Mouse (Mus musculus): Measurements from ENCODE around the gene Pcsk5. TPM values are rescaled to one million over a fixed set of nuclear protein-coding genes. Genes with fewer than 3 reads are reported as not detected.
"Not testable (repeated sequence)": the region's sequence is repeated elsewhere in the genome, so short reads cannot be mapped to it uniquely, and the experiment has no call there.

The Pcsk5 gene
- total RNA-seq, 2 experiments from 2014 or later, result 4.4 to 4.9 TPM

- no peak for DNase-seq
These were observed 361.4 kb downstream of the Pcsk5 start for GRCm38 (mm10) chr19:17476021-17476420.

GRCm38 (mm10) chr19:17473138-17473537, 364.3 kb downstream of the Pcsk5 start:
- DNase-seq, result not testable (repeated sequence)

DNA sequence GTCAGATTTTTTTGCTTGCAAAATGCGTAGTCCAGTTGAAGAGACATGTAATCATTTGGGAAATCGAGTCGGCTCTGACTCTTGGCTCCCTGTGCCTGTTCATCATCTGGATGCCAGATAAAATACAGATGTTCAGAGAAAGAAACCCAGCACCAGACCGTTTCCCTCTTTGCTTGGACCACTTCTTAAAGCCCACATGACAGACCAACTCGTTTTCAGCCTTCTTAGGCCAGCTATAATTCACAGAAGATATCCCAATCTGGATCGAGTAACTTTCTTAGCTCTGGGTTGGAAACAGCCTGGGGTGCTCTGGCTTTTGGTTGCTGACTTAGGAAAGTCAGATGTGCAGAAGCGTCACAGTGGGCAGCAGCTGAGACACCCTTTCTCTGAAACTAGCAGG, 365.6 kb downstream of the Pcsk5 start:
- DNase-seq, result peak; percentile 15

- DNase-seq, result no peak
These were observed 366.2 kb downstream of the Pcsk5 start for GRCm38 (mm10) chr19:17471196-17471595.

GRCm38 (mm10) chr19:17467556-17468211, 369.7 kb downstream of the Pcsk5 start:
- DNase-seq, result no peak

GRCm38 (mm10) chr19:17452001-17452400, 385.4 kb downstream of the Pcsk5 start:
- DNase-seq, result no peak

DNA sequence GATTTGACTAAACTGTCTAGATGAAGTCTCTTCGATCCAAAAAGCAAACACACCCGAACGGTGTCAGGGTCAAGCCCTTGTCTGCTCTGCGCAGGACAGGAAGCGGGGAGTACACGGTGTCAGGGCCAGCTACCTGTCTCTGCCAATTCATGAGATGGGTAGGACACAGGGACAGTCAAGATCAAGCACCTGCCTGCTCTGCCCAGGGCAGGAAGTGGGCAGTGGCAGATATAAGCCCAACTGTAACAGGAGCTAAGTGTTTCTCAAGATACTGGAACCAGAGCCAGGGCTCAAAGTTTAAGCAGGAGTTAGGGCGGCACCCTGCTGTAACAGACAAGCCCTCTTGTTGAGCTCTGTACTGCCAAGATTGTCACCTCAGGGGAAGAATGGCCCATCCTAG, 393.9 kb downstream of the Pcsk5 start:
- DNase-seq, result no peak

GRCm38 (mm10) chr19:17439476-17440189, 397.8 kb downstream of the Pcsk5 start:
- DNase-seq, result no peak

DNA sequence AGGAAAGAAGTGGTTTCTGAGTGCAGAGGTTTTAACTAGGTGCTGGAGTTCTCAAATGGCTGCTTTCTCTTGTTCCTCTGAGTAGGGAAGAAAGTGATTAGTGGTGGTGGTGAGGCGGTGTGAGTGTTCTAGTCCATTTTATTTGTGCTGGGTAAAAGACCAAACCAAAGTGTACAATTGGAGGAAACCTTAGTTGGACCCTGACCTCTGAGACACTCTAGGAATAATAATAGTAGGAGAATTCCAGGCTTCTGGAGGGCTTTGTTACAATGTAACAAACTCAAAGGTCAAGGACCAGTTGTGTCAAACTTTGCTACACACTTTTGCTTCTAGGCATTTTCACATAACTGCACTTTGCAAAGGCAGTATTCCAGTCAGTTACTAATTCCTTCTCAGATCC, 400.8 kb downstream of the Pcsk5 start:
- no peak for DNase-seq

DNA sequence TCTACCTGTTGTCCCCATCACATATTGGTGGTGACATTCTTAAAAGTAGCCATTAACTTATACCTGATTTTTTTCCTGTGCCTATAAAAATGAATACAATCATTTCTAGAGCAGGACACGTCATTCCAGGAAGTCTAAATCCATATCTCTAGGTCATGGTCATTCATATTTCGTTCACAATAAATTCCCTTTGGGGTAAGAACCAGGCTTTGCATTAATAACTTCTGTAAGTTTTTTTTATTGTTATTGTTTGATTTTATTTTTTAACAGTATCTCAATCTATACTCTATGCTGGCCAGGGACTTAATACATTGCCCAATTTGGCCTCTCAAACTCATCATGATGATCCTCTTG, 408.9 kb downstream of the Pcsk5 start:
- DNase-seq, result no peak

DNA sequence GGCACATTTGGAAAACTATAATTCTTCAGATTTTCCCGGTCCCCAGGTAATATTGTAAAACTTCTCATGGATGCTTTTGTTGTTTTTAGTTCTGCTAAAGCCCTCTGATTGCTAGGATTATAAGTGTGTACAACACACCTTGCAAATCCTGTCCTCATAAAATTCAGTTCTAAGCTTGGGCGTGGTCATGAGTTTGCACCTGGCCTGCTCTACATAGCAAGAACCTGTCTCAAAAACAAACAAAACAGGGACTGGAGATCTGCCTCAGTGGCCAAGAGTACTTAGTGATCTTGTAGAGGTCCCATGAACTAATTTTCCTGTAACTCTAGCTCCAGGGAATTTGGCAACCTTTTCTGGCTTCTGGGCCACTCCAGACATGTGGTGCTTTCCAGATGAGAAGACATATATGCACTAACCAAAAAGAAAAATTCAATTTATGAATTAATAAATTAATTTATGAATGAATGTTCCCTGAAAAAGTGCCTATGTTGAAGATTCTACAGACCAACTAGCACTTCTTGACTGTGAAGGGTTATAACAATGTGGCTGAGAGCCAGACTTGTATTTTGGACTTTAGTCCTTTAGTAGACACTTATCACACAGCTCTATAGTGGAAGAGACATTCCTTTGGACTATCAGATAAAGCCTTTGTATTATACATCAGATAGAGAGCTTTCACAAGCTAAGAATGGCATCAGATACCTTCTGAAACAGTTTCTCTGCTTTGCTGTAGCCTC, 409.4 kb downstream of the Pcsk5 start:
- DNase-seq, result no peak

GRCm38 (mm10) chr19:17423306-17423705, 414.1 kb downstream of the Pcsk5 start:
- no peak for DNase-seq

- DNase-seq, result no peak
These were observed 419.6 kb downstream of the Pcsk5 start for GRCm38 (mm10) chr19:17417855-17418254.

GRCm38 (mm10) chr19:17412915-17413459, 424.4 kb downstream of the Pcsk5 start:
- DNase-seq, result no peak

GRCm38 (mm10) chr19:17410465-17411065, 426.9 kb downstream of the Pcsk5 start:
- DNase-seq, result no peak

- DNase-seq, result no peak
These were observed 428.1 kb downstream of the Pcsk5 start for GRCm38 (mm10) chr19:17409351-17409750.

GRCm38 (mm10) chr19:17408591-17408990, 428.8 kb downstream of the Pcsk5 start:
- no peak for DNase-seq

- no peak for DNase-seq
These were observed 430.6 kb downstream of the Pcsk5 start for GRCm38 (mm10) chr19:17406823-17407222.

DNA sequence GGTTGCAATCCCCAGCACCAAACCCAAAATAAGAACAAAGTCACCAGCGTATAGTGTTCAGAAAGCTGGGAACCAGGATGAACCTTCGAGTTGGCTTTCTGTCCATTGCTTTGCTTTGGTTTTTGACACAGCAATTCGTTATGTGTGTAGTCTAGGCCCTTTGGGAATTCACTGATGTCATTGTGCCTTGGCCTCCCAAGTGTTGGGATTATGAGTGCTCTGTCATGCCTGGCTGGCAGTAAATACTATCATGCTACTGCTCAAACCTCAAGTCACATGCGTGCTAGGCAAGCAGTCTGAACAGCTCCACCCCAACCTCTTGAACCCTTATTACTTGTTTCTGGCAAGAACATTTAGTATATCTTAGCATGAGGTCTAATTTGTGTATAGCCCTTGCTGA, 434.3 kb downstream of the Pcsk5 start:
- no peak for DNase-seq

- no peak for DNase-seq
These were observed 436.9 kb downstream of the Pcsk5 start for GRCm38 (mm10) chr19:17400571-17400970.

- DNase-seq, result no peak
These were observed 437.5 kb downstream of the Pcsk5 start for GRCm38 (mm10) chr19:17399965-17400364.

DNA sequence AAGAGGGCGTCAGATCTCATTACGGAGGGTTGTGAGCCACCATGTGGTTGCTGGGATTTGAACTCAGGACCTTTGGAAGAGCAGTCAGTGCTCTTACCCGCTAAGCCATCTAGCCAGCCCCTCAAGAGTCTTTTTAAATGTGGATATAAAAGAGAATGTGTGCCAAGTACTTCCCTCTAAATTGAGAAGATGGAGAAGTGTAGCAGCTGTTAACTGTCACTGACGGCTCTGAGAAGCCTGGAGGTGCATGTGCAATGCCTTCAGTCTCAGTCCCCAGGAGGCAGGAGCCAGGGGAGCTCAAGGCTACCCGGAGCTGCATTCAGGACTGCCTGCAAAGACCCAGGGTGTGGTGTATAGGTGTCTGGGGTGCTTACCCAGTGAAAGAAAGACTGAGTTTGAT, 439.5 kb downstream of the Pcsk5 start:
- no peak for DNase-seq

DNA sequence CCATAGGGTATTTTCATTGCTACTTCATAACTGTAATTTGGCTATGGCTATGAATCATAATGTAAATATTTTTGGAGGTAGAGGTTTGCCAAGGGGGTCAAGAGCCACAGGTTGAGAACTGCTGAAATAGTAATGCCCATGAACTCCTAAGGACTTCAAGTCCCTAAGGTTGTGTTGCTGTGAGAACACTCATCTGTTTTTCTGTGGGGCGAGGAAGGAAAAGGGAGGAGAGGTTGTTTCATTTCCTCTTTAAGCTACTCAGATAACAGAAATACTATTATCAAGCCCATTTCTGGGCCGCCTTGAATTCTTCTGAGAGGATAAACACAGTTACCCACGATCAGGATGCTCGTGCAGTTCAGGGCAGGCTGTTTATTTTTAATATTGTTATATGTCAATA, 440.6 kb downstream of the Pcsk5 start:
- DNase-seq, result no peak
